Mouse (Mus musculus): Measurements from ENCODE around the gene Tcf7l1. TPM values are rescaled to one million over a fixed set of nuclear protein-coding genes. Genes with fewer than 3 reads are reported as not detected.

Gene Tcf7l1
- polyA plus RNA-seq, 1 experiment from 2014 or later: 21.7 TPM

GRCm38 (mm10) chr6:72650338-72650851 lies 138.7 kb downstream of the Tcf7l1 start:
- WGBS: 86% methylated on average over 10 of the region's 10 CpGs
- no peak for ATAC-seq (ENCODE audit: low FRiP score, low read depth)

GRCm38 (mm10) chr6:72648002-72648595 lies 141.0 kb downstream of the Tcf7l1 start:
- no peak overlapping the region for H3K9ac ChIP-seq (replicated peaks)
- no peaks in the 10 kb centered on the region for H3K36me3 ChIP-seq
- H3K4me1 ChIP-seq: 0 out of 2 replicates have a peak, but pooled peaks cover 3% of the 10 kb centered on the region
- no peak overlapping the region for H3K4me2 ChIP-seq (replicated peaks)
- H3K27ac ChIP-seq (replicated peaks): no peak overlapping the region
- no peaks in the 10 kb centered on the region for H3K27me3 ChIP-seq
- no peak for ATAC-seq (ENCODE audit: low FRiP score, low read depth)
- no peaks in the 10 kb centered on the region for H3K9me3 ChIP-seq
- no peak overlapping the region for H3K4me3 ChIP-seq
- 60% methylated on average over 12 of the region's 12 CpGs for WGBS

More at GRCm38 (mm10) chr6:72650338-72650851, 138.7 kb downstream of the Tcf7l1 start:
- H3K4me3 ChIP-seq: no peak overlapping the region
- H3K4me1 ChIP-seq: peaks cover 16% of the 10 kb centered on the region; the same call in 1 of the 2 replicates
- no peaks in the 10 kb centered on the region for H3K9me3 ChIP-seq
- H3K9ac ChIP-seq (replicated peaks): no peak overlapping the region
- no peak overlapping the region for H3K4me2 ChIP-seq (replicated peaks)
- no peak overlapping the region for H3K27ac ChIP-seq (replicated peaks)
- H3K36me3 ChIP-seq: no peaks in the 10 kb centered on the region
- no peaks in the 10 kb centered on the region for H3K27me3 ChIP-seq

GRCm38 (mm10) chr6:72647383-72647820 lies 141.7 kb downstream of the Tcf7l1 start:
- peak; percentile 60; the same call in 1 of the 2 replicates for ATAC-seq (ENCODE audit: low FRiP score, low read depth)
- H3K27me3 ChIP-seq: no peaks in the 10 kb centered on the region
- no peak overlapping the region for H3K4me3 ChIP-seq
- whole genome bisulfite sequencing: 66% methylated on average over 10 of the region's 10 CpGs
- no peak overlapping the region for H3K4me2 ChIP-seq (replicated peaks)
- no peak overlapping the region for H3K9ac ChIP-seq (replicated peaks)
- H3K36me3 ChIP-seq: no peaks in the 10 kb centered on the region
- H3K27ac ChIP-seq (replicated peaks): no peak overlapping the region
- no peaks in the 10 kb centered on the region for H3K9me3 ChIP-seq
- 0 out of 2 replicates have a peak, but pooled peaks cover 3% of the 10 kb centered on the region for H3K4me1 ChIP-seq

- Histone ChIP-seq H3K4me1 (0 out of 2 replicates have a peak, but pooled peaks cover 3% of the 10 kb centered on the region), H3K4me2 (replicated peaks) (no peak overlapping the region), H3K36me3 (no peaks in the 10 kb centered on the region), H3K27ac (replicated peaks) (no peak overlapping the region), H3K9me3 (no peaks in the 10 kb centered on the region), H3K4me3 (no peak overlapping the region), H3K9ac (replicated peaks) (no peak overlapping the region), H3K27me3 (no peaks in the 10 kb centered on the region)
- no peak; the same call in 1 of the 2 replicates for ATAC-seq (ENCODE audit: low FRiP score, low read depth)
- 88% methylated on average over 7 of the region's 7 CpGs for WGBS
Observed at GRCm38 (mm10) chr6:72645364-72645763, 143.7 kb downstream of the Tcf7l1 start.

GRCm38 (mm10) chr6:72644576-72644975 lies 144.5 kb downstream of the Tcf7l1 start:
- WGBS: 81% methylated on average over 4 of the region's 4 CpGs
- ATAC-seq (ENCODE audit: low FRiP score, low read depth): no peak
- H3K27me3 ChIP-seq: no peaks in the 10 kb centered on the region

GRCm38 (mm10) chr6:72641218-72641954 lies 147.7 kb downstream of the Tcf7l1 start:
- 0 out of 2 replicates have a peak, but pooled peaks cover 3% of the 10 kb centered on the region for H3K4me1 ChIP-seq
- no peak overlapping the region for H3K4me2 ChIP-seq (replicated peaks)
- H3K36me3 ChIP-seq: no peaks in the 10 kb centered on the region
- H3K27me3 ChIP-seq: no peaks in the 10 kb centered on the region
- ATAC-seq (ENCODE audit: low FRiP score, low read depth): no peak
- no peak overlapping the region for H3K9ac ChIP-seq (replicated peaks)
- no peaks in the 10 kb centered on the region for H3K9me3 ChIP-seq
- WGBS: 78% methylated on average over 18 of the region's 18 CpGs
- no peak overlapping the region for H3K27ac ChIP-seq (replicated peaks)
- H3K4me3 ChIP-seq: no peak overlapping the region

More at GRCm38 (mm10) chr6:72644576-72644975, 144.5 kb downstream of the Tcf7l1 start:
- Histone ChIP-seq H3K9me3 (no peaks in the 10 kb centered on the region), H3K9ac (replicated peaks) (no peak overlapping the region), H3K36me3 (no peaks in the 10 kb centered on the region), H3K4me2 (replicated peaks) (no peak overlapping the region), H3K27ac (replicated peaks) (no peak overlapping the region), H3K4me1 (0 out of 2 replicates have a peak, but pooled peaks cover 3% of the 10 kb centered on the region), H3K4me3 (no peak overlapping the region)

- Histone ChIP-seq H3K9ac (replicated peaks) (no peak overlapping the region), H3K27me3 (no peaks in the 10 kb centered on the region), H3K36me3 (peaks cover under 1% of the 10 kb centered on the region; the same call in 1 of the 2 replicates), H3K27ac (replicated peaks) (no peak overlapping the region), H3K4me3 (no peak overlapping the region), H3K9me3 (no peaks in the 10 kb centered on the region), H3K4me1 (no peaks in the 10 kb centered on the region), H3K4me2 (replicated peaks) (no peak overlapping the region)
- 82% methylated on average over 3 of the region's 3 CpGs for WGBS
- no peak for ATAC-seq (ENCODE audit: low FRiP score, low read depth)
Observed at GRCm38 (mm10) chr6:72636940-72637339, 152.1 kb downstream of the Tcf7l1 start.

- Histone ChIP-seq H3K9me3 (no peaks in the 10 kb centered on the region), H3K4me2 (replicated peaks) (no peak overlapping the region), H3K9ac (replicated peaks) (no peak overlapping the region), H3K36me3 (peaks cover 11% of the 10 kb centered on the region; the same call in 1 of the 2 replicates), H3K27me3 (no peaks in the 10 kb centered on the region), H3K4me3 (no peak overlapping the region), H3K27ac (replicated peaks) (no peak overlapping the region), H3K4me1 (no peaks in the 10 kb centered on the region)
- ATAC-seq (ENCODE audit: low FRiP score, low read depth): peak; percentile 64
- 59% methylated on average over 12 of the region's 12 CpGs for WGBS
Observed at GRCm38 (mm10) chr6:72635760-72636431, 153.2 kb downstream of the Tcf7l1 start.

GRCm38 (mm10) chr6:72634311-72634710 lies 154.7 kb downstream of the Tcf7l1 start:
- H3K4me3 ChIP-seq: no peak overlapping the region
- peaks cover 23% of the 10 kb centered on the region for H3K36me3 ChIP-seq
- no peak overlapping the region for H3K4me2 ChIP-seq (replicated peaks)
- H3K27me3 ChIP-seq: no peaks in the 10 kb centered on the region
- no peaks in the 10 kb centered on the region for H3K9me3 ChIP-seq
- H3K27ac ChIP-seq (replicated peaks): no peak overlapping the region
- no peak overlapping the region for H3K9ac ChIP-seq (replicated peaks)
- WGBS: 77% methylated on average over 10 of the region's 10 CpGs
- H3K4me1 ChIP-seq: no peaks in the 10 kb centered on the region
- ATAC-seq (ENCODE audit: low FRiP score, low read depth): no peak

GRCm38 (mm10) chr6:72631700-72632099 lies 157.4 kb downstream of the Tcf7l1 start:
- WGBS: 85% methylated on average over 6 of the region's 6 CpGs
- Histone ChIP-seq H3K4me1 (no peaks in the 10 kb centered on the region), H3K9ac (replicated peaks) (no peak overlapping the region), H3K27ac (replicated peaks) (no peak overlapping the region), H3K9me3 (no peaks in the 10 kb centered on the region), H3K4me2 (replicated peaks) (no peak overlapping the region), H3K27me3 (no peaks in the 10 kb centered on the region), H3K4me3 (no peak overlapping the region), H3K36me3 (peaks cover 41% of the 10 kb centered on the region)
- ATAC-seq (ENCODE audit: low FRiP score, low read depth): no peak

- Histone ChIP-seq H3K4me3 (no peak overlapping the region), H3K27ac (replicated peaks) (no peak overlapping the region), H3K4me2 (replicated peaks) (no peak overlapping the region), H3K4me1 (no peaks in the 10 kb centered on the region), H3K27me3 (no peaks in the 10 kb centered on the region), H3K9ac (replicated peaks) (no peak overlapping the region), H3K9me3 (no peaks in the 10 kb centered on the region), H3K36me3 (peaks cover 46% of the 10 kb centered on the region)
- no peak for ATAC-seq (ENCODE audit: low FRiP score, low read depth)
- WGBS: 92% methylated on average over 14 of the region's 14 CpGs
Observed at GRCm38 (mm10) chr6:72630961-72631360, 158.1 kb downstream of the Tcf7l1 start.

Measured in midbrain, embryonic 12.5 days (tissue).